Mouse (Mus musculus) right cerebral cortex, postnatal 14 days (tissue): ENCODE data around the gene Gm11437.

Experiments used
- DNase-seq: peaks from one replicate; pipeline ENCODE4 v3.0.0; 2022

Gene Gm11437

DNA sequence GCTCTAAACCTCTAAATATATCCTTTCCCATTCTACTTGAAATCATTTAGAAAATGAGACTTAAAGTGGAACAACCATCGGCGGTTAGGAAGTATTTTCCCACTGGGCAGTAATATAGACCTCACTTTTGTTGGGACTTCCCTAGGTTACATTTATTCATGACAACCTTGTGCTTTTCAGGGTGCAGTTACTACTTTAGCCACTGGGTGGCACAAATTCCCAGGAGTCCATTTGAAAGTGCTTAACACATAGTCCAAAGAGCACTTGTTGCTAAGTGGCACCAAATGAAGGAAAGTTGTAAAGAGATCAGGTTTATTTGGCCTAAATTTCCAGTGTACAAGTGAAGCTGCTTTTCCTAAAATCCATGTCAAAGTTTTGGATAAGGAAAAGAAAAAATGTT is 25.5 kb downstream of the Gm11437 start:
- DNase-seq, result peak; percentile 60

DNA sequence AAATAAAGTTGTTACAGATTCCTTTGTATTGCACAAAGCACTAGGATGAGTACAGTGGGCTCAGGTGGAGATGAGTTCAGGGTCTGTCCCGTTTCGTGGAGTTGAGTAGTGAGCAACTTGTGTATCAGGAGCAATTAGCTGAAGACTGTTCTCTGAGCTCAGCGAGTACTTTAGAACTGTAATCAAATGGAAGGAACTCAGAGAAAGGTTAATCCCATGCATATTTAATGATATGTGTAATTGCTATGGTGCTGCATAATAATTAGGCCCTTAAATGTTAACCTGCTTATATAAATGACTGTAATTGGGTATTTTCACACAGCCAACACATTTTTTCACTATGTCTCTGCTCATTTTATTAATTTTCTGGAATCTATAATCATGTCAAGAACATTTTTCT is 30.8 kb downstream of the Gm11437 start:
- DNase-seq, result no peak

DNA sequence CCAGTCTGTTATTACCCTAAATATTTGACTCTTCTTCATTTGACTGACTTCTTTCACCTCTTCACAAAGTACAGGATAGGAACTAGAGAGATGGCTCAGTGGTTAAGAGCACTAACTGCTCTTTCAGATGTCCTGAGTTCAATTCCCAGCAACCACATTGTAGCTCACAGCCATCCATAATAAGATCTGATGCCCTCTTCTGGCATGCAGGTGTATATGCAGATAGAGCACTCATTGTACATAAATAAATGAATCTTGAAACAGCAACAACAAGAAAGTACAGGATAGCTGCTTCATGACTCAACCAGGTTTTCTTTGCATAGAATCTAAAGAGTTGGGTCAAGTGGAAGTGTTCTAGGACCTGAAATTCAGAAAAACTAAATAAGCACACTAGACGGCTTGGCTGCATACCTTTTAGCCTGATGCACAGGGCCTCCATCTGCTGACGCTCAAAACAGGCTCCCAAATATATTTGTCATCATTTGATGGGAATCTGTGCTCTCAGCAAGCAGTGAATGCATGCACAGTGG is 32.9 kb downstream of the Gm11437 start:
- no peak for DNase-seq

DNA sequence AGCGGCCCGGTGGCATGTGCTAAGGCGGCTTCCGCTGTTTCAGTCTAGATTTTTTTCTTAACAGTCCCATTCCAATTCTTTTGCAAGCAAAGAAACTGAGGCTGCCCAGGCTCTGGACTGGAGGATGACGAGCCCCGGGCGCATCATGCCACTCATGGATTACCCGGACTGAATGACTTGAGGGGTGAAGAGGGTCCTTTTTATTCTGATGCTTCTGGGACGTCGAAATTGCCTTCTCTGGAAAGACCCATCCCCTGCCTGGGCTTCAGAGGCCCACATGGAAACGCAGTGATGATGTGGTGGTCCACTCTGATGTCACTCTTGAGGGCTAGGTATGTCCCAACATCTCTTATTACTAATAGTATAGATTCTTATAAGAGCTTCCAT is 37.5 kb downstream of the Gm11437 start:
- DNase-seq, result no peak

DNA sequence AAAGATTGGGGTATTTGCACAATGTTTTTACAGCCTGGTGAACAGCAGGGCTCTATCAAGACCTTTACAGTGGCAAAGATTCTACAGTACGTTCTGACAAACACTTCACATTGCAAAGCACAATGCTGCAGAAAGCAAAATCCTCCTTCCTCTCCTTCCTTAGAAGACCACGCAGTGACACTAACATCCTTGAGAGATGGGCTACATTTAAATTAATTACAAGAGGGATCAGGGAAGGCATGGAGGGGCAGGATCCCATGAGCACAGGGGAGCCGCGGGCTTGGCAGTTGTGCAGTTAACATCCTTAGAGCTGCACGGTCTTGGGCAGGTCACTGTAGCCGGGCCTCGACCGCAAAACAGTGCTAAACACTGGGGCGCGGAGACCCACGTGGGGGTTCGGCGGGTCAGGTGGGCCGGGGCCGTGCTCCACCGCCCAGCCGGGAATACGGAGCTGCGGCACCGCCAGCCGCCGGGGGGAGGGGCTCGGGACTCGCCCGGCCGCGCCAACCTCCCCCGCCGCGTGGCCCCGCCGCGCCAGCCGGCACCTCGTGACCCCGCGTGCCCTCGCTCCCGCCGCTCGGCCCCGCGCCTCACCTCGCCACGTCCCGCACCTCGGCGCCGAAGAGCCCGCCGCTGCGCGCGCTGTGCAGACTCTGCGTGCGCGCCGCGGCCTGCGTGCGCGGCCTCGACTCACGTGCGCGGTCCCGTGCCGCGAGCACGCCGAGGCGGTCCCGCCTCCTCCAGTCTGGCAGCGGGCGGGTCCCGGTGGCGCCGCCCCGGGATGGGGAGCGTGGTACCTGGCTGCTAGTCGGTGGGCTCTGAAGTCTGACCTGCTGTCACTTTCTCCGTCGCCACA is 38.1 kb downstream of the Gm11437 start, which contains the start of the genes Tada2a and Acaca:
Tada2a (minus strand) TSS at position 658 of the 856 bp plus-strand sequence.
Acaca (plus strand) TSS at position 730 of the 856 bp plus-strand sequence.
- peak; percentile 78 for DNase-seq

DNA sequence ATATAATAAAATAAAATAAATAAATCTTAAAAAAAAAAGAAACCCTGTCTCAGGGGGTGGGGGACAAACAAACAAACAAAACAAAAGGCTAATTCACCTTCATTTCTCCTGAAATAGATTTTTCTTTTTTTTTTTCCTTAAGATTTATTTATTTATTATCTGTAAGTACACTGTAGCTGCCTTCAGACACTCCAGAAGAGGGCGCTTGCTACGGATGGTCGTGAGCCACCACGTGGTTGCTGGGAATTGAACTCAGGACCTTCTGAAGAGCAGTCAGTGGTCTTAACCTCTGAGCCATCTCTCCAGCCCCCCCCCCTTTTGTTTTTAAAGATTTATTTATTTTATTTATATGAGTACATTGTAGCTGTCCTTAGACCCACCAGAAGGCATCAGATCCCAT is 39.3 kb downstream of the Gm11437 start:
- no peak for DNase-seq

DNA sequence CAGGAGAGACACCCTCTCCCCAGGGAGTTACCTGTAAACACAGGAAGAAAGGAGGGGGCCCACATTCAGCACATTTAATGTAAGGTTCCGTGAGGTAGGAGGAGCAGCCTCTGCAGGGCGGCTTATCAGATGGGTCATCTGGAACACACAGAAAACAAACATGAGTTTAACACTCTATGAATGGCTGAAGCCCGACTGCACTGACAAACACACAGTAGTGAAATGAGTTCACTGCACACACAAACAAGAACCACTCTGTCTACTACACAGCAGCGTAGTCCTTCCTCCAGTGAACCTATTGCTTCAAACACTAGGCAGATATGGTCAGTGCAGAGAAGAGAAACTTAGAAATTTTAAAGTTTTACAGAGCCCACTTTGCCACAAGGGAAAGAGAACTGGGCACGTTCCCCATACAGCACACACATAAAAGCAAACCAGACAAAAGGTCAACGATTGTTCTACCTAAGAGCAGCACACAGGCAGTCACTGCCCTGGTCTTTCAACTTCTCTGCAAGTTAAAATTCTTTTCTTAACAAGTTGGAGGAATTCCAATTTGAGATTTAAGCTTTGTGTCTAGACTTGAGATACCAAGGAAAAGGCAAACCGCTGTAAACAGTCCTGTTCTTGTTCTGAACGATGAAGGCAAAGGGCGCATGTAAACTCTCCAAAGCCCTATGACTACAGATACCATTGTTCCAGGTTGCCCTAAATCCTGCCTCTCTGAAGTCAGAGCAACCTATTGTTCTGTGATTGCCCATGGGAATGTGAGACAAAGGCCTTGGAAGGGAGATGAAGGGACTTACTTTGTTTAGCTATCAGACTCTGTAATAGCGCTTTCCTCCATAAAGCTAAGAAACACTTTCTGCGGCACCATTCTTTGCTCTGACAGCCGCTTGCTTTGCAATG is 46.0 kb downstream of the Gm11437 start:
- no peak for DNase-seq

DNA sequence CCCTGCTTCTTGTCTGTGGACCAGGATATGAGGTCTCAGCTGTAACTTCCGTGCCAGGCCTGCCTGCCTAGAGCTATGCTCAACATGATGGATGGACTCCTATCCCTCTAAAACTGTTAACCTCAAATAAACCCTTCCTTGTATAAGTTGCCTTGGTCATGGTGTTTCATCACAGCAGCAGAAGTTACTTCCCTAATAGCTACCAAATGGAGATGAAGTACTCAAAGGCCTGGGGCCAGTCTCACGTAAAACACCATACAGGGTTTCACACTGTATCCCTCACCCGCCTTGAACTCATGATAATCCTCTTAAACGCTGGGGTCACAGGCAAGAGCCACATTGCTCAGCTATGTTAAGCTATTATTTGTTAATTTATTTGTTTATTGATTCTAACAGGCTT is 49.8 kb downstream of the Gm11437 start:
- DNase-seq, result no peak

DNA sequence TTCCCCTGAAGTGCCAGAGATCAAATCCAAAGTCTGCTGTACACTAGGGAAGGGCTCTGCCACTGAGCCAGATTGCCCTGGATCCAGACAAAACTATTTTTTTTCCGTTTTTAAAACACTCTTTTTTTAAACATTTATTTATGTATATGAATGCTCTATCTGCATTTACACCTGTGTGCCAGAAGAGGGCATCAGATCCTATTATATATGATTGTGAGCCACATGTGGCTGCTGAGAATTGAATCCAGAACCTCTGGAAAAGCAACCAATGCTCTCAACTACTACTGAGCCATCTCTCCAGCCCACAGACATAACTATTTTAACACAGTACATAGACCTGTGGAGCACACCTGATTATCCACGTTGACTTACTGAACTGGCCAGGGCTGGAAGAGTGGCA is 51.1 kb downstream of the Gm11437 start:
- DNase-seq, result no peak

DNA sequence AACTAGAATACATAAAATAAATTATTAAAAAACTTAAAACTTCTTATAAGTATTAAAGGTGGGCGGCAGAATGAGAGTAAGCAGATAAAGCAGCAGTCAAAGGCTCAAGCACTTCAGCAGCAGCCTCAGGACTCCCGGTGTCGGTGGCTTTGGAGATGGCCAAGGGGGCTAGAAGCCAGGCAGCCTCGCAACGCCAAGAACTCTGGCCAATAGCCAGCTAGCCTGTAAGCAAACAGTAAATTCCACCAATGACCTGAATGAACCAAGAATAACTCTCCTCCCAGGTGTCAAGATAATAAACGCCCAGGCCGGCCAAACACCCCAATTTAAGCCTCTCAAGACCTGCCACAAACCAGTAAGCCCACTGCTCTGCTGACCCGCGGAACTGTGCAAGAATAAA is 51.6 kb downstream of the Gm11437 start:
- no peak for DNase-seq

DNA sequence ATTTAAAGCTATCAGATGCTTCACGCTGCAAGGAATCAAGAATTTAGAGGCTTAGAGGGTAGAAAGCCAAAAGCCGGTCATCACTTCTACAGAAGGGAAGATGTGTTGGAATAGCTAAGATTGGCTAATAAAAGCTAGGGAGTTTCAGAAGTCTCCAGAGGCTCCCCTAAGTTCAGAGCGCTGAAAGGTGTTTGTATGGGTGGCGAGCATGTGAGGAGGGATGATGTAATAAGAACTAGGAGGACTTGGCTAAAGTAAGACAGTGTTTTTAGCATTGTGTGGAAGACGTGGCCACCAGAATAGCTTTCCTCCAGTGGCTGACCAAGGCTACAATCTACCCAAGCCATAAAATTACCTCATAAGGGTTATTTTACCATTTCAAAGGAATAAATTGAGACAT is 53.7 kb downstream of the Gm11437 start:
- DNase-seq, result no peak

DNA sequence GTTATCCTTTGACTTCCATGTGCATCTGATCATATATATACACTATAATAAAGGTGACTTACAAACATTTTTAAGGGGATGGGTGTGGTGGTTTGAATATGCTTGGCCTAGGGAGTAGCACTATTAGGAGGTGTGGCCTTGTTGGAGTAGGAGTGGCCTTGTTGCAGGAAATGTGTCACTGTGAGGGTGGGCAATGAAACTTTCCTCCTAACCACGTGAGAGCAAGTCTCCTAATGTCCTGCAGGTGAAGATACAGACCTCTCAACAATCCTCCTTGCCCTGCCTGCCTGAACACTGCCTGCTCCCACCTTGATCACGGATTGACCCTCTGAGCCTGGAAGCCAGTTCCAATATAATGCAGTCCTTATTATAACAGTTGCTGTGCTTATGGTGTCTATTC is 60.1 kb downstream of the Gm11437 start:
- DNase-seq, result no peak

DNA sequence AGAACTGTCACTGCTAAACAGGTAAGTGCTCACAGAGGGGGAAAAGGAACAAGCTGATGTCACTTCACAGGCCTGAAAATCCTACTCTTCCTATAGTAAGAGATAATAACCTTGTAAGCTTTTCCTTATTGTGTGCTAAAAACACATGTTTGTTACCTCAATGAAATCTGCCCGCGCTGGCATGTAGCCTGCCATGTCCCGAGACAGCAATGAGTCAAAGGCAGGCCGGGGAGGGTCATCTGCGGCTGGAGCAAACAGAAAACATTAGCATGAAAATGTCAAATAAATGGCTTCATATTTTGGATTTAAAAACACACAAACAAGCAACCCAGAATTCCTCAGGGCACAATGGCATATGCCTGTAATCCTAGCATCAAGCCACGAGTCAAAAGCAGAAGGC is 63.2 kb downstream of the Gm11437 start:
- no peak for DNase-seq

DNA sequence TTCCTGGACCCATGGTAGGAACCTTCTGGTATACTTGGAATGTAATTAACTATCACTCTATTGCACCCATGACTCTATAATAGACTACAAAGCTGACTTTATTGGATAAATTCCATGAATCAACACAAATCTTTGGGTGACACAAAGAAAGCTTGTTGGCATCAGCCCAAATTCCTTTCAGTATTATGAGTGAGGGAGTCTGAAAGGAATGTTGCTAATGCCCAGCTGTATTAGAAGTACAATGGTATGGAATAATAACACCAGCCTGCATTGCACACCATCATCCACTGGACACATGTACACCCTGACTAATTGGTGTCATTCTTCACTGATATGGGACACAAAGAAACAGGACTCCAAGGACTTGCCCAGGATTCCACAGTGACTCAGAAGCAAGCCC is 66.1 kb downstream of the Gm11437 start:
- no peak for DNase-seq
